Mouse (Mus musculus) lung, embryonic 14.5 days (tissue): ENCODE measurements at regions not wholly inside any gene's neighbourhood (a gene's known extent, or its start where the extent isn't known, plus 50 kb on each side); places are given as distances from the start of the nearest gene placed in this dataset.

Experiments used
- ATAC-seq: fragments of 200-750 bp; cut with Nextera tagmentation; 2 replicates; pipeline ENCODE4 v1.8.0; 2017; ENCODE audit warnings: mild to moderate bottlenecking, moderate TSS enrichment, moderate library complexity; ENCODE audit not compliant: insufficient read depth
- DNase-seq: peaks from one replicate; pipeline ENCODE4 v3.0.0-alpha.2; 2015
- H3K27ac ChIP-seq: fragments of 300-500 bp; sonication (generic); 2 replicates; pipeline ENCODE4 v1.5.1; 2014; ENCODE audit warnings: low read depth, mild to moderate bottlenecking, moderate library complexity
- H3K27me3 ChIP-seq: fragments of 300-500 bp; sonication (generic); 2 replicates; pipeline ENCODE4 v1.6.1; 2014; ENCODE audit warnings: low read length, control low read depth; ENCODE audit not compliant: insufficient read depth
- H3K36me3 ChIP-seq: fragments of 300-500 bp; sonication (generic); 2 replicates; pipeline ENCODE4 v1.6.1; 2014; ENCODE audit warnings: control low read depth; ENCODE audit not compliant: insufficient read depth
- H3K4me1 ChIP-seq: fragments of 300-500 bp; sonication (generic); 2 replicates; pipeline ENCODE4 v1.6.1; 2014; ENCODE audit warnings: antibody characterized with exemption, control low read depth; ENCODE audit not compliant: insufficient read depth
- H3K4me2 ChIP-seq: fragments of 300-500 bp; sonication (generic); 2 replicates; pipeline ENCODE4 v1.6.1; 2014; ENCODE audit warnings: mild to moderate bottlenecking
- H3K4me3 ChIP-seq: fragments of 300-500 bp; sonication (generic); 2 replicates; pipeline ENCODE4 v1.5.1; 2014; ENCODE audit warnings: low read depth, low read length
- H3K9ac ChIP-seq: fragments of 300-500 bp; sonication (generic); 2 replicates; pipeline ENCODE4 v1.6.1; 2014
- H3K9me3 ChIP-seq: fragments of 300-500 bp; sonication (generic); 2 replicates; pipeline ENCODE4 v1.6.1; 2016; ENCODE audit warnings: low read depth, low read length, control low read depth
- CTCF ChIP-seq: IDR thresholded peaks from 2 replicates; pipeline ENCODE4 v1.5.1; 2016; ENCODE audit warnings: antibody characterized with exemption, low read depth
- WGBS: fragments of 180-500 bp; shearing (Covaris S2); extraction: QIAGEN DNeasy Blood & Tissue Kit; methylation state at CpG from one replicate; pipeline ENCODE4 v1.1.7; 2014; 5-methylcytosine and 5-hydroxymethylcytosine counted together

GRCm38 (mm10) chr13:63989769-63990168, 99.3 kb downstream of the Hsd17b3 start:
- ATAC-seq (no peak), DNase-seq (no peak)
- no peak overlapping the region for H3K9ac ChIP-seq
- TF ChIP-seq CTCF = no peak
- H3K4me1 ChIP-seq = peaks cover 55% of the 10 kb centered on the region
- no peaks in the 10 kb centered on the region for H3K36me3 ChIP-seq
- H3K4me3 ChIP-seq = no peak overlapping the region
- no peaks in the 10 kb centered on the region for H3K27me3 ChIP-seq
- H3K9me3 ChIP-seq = no peaks in the 10 kb centered on the region
- H3K4me2 ChIP-seq = peak overlapping the region; percentile 44; the same call in 1 of the 2 replicates
- H3K27ac ChIP-seq = peak overlapping the region; percentile 90
- WGBS = 22% methylated on average over 2 of the region's 2 CpGs

- Histone ChIP-seq H3K27me3 (no peaks in the 10 kb centered on the region), H3K9me3 (no peaks in the 10 kb centered on the region), H3K4me2 (no peak overlapping the region), H3K36me3 (no peaks in the 10 kb centered on the region), H3K4me3 (no peak overlapping the region), H3K4me1 (peaks cover 50% of the 10 kb centered on the region), H3K27ac (peak overlapping the region; percentile 78), H3K9ac (no peak overlapping the region)
- no peak for TF ChIP-seq CTCF
- ATAC-seq = peak; percentile 39
- WGBS = 39% methylated on average over 4 of the region's 4 CpGs
- peak; percentile 78 for DNase-seq
These were observed 100.8 kb downstream of the Hsd17b3 start for GRCm38 (mm10) chr13:63988263-63988662.

GRCm38 (mm10) chr13:63986681-63987080, 102.3 kb downstream of the Hsd17b3 start:
- no peaks in the 10 kb centered on the region for H3K9me3 ChIP-seq
- TF ChIP-seq CTCF = no peak
- no peak overlapping the region for H3K4me3 ChIP-seq
- H3K36me3 ChIP-seq = no peaks in the 10 kb centered on the region
- ATAC-seq (no peak), DNase-seq (no peak)
- H3K9ac ChIP-seq = no peak overlapping the region
- no peaks in the 10 kb centered on the region for H3K27me3 ChIP-seq
- peak overlapping the region; percentile 78; the same call in 1 of the 2 replicates for H3K27ac ChIP-seq
- no peak overlapping the region for H3K4me2 ChIP-seq
- WGBS = 51% methylated on average over 5 of the region's 5 CpGs
- peaks cover 43% of the 10 kb centered on the region for H3K4me1 ChIP-seq

GRCm38 (mm10) chr13:63985590-63985989, 103.4 kb downstream of the Hsd17b3 start:
- Histone ChIP-seq H3K4me1 (peaks cover 48% of the 10 kb centered on the region), H3K9ac (no peak overlapping the region), H3K9me3 (no peaks in the 10 kb centered on the region), H3K27ac (peak overlapping the region; percentile 66), H3K4me2 (no peak overlapping the region), H3K4me3 (no peak overlapping the region), H3K36me3 (no peaks in the 10 kb centered on the region), H3K27me3 (no peaks in the 10 kb centered on the region)
- WGBS = 17% methylated on average over 4 of the region's 4 CpGs
- TF ChIP-seq CTCF = no peak
- no peak for DNase-seq
- no peak for ATAC-seq

GRCm38 (mm10) chr13:63985086-63985485, 103.9 kb downstream of the Hsd17b3 start:
- no peaks in the 10 kb centered on the region for H3K27me3 ChIP-seq
- ATAC-seq (no peak), DNase-seq (no peak)
- peak overlapping the region; percentile 66 for H3K27ac ChIP-seq
- H3K9me3 ChIP-seq = no peaks in the 10 kb centered on the region
- H3K4me3 ChIP-seq = no peak overlapping the region
- no peak for TF ChIP-seq CTCF
- peaks cover 53% of the 10 kb centered on the region for H3K4me1 ChIP-seq
- no peak overlapping the region for H3K9ac ChIP-seq
- 48% methylated on average over 5 of the region's 5 CpGs for WGBS
- no peak overlapping the region for H3K4me2 ChIP-seq
- H3K36me3 ChIP-seq = no peaks in the 10 kb centered on the region

- H3K27ac ChIP-seq = peak overlapping the region; percentile 93
- H3K9me3 ChIP-seq = no peaks in the 10 kb centered on the region
- DNase-seq = peak; percentile 92
- no peak overlapping the region for H3K4me3 ChIP-seq
- 10% methylated on average over 7 of the region's 7 CpGs for WGBS
- peak; percentile 98 for ATAC-seq
- peak overlapping the region; percentile 9; the same call in 1 of the 2 replicates for H3K9ac ChIP-seq
- no peaks in the 10 kb centered on the region for H3K36me3 ChIP-seq
- H3K4me1 ChIP-seq = peaks cover 26% of the 10 kb centered on the region
- no peak overlapping the region for H3K4me2 ChIP-seq
- no peak for TF ChIP-seq CTCF
- H3K27me3 ChIP-seq = no peaks in the 10 kb centered on the region
These were observed 108.9 kb downstream of the Hsd17b3 start for GRCm38 (mm10) chr13:63980012-63980691.

GRCm38 (mm10) chr13:63979581-63979980, 109.4 kb downstream of the Hsd17b3 start:
- TF ChIP-seq CTCF = no peak
- Histone ChIP-seq H3K27ac (peak overlapping the region; percentile 93), H3K4me2 (no peak overlapping the region), H3K27me3 (no peaks in the 10 kb centered on the region), H3K9me3 (no peaks in the 10 kb centered on the region), H3K4me3 (no peak overlapping the region), H3K9ac (no peak overlapping the region), H3K36me3 (no peaks in the 10 kb centered on the region), H3K4me1 (peaks cover 21% of the 10 kb centered on the region)
- DNase-seq (no peak), ATAC-seq (no peak)
- 31% methylated on average over 1 of the region's 1 CpGs for WGBS
